Mouse (Mus musculus) adipocyte (in vitro differentiated cells): ENCODE data around the gene Uevld.
A peak's percentile ranks its signal among the peaks of the same experiment; 100 is the strongest.
"Not testable (repeated sequence)": the region's sequence is repeated elsewhere in the genome, so short reads cannot be mapped to it uniquely, and the experiment has no call there.

Experiments
- DNase-seq: peaks from one replicate; pipeline ENCODE4 v3.0.0-alpha.2; 2016; ENCODE audit warnings: low spot score

The Uevld gene

DNA sequence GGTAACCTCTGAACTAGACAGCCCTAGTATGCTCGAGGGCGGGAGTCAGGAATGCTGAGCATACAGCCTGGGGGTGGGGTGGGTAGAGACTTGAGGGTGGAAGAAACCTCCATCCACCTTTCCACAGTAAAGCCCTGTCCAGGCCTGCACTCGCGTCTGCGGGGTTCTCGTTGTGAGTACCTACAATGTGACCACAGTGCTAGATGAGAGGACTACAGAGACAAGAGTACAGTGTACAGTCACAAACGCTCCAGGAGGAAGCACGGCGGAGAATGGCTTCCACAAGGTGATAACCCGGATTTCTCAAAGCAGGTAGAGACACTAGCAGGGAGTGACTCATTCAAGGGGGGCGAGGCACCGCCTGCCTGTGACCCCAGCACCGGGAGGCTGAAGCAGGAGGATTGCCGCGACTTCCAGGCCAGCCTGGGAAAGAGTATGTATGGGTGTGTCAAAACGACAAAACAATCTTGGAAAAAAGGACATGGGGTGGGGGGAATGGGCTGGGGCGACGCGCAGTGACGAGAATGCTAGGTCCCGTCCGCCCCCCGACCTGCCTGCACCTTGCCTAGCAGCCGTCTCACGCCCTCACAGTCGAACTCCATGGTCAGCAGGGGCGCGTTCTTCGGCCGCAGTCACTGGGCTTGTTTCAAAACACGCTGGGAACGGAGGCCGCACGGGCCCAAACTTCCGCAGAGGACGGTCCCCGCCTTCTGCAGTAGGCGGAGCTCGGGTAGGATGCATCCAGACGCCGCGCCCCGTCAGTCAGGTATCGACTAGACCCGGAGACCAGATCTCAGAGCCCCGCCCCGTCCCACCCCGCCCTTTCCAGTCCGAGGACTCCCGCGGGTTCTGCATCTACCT lies at the start of gene Uevld:
Uevld (minus strand) TSS at position 697 of the 861 bp plus-strand sequence.
- DNase-seq: peak; percentile 73

DNA sequence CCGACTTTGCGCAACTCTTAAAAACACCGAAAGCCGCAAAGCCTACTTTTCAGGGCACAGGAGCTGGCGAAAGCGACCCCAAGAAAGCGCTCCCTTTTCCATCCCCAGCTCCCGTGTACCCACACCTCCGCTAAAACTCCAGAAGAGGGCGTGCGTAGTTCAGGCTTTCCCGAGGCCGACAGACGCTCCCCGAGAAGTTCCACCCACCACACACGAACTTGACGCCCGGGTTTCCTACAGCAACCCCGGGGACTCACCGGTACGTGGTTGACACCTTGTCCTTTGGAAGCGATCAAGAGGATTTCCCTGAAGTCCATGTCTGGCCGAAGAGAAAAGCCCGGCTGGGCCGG lies 49.5 kb upstream of the Uevld start:
- no peak for DNase-seq

DNA sequence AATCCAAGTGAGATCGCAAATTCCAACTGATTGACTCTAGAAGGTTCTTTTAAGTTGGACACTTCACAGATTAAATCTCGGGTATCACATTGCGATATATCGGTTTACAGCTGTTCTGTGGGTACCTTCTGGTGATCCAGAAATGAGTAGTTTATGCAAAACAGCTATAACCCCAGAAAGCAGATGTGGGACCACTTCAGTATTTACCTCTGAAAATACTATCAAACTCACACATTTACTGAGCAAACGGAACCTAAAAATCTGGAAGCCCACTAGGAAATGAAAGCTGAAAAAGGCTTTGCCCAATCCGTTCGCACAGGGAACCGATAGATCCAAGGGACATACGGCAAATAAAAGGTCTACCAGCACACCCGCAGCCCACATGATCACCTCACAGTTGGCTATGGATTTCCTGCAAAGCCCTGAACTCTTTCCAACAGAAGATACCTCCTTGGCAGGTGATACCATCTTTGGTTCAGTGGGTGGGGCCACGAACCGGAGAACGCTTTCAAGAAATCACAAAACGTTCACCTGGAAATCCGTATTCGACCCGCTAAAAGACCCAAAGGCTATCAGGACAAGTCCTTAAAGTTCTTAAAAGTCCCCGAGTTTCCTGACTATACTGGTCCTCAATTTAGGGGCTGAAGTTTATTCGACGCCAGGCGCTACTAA lies 48.9 kb upstream of the Uevld start:
- no peak for DNase-seq

DNA sequence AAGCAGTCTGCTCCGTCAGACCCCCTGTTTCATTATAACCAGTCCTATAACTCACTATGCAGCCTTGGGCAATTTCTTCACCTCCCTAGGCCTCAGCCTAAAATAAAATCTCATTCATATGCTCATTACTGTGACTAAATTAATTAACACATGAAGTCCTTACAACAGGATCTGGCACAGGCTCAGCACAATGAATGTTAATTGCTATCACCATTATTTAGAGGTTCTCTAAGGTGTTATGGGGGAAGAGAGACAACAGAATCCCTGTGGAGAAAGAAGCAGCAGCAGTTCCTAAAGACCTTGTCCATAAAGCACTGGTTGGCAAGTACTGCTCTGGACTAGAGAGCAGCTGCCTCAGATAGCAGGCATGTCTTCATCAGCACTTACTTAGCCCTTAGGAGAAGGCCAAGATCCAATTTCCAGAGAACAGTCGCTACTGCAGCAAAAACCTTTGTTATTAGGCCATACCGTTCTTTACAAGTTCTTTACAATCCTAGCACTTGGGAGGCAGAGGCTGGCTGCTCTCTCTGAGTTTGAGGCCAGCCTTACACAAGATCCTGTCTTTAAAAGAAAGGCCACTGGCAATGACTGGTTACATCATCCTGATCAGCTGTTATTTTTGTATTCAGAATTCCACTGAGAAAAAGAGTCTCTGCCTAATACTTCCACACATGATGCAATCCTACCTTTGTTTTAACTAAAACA lies 45.2 kb upstream of the Uevld start:
- DNase-seq: peak; percentile 64

DNA sequence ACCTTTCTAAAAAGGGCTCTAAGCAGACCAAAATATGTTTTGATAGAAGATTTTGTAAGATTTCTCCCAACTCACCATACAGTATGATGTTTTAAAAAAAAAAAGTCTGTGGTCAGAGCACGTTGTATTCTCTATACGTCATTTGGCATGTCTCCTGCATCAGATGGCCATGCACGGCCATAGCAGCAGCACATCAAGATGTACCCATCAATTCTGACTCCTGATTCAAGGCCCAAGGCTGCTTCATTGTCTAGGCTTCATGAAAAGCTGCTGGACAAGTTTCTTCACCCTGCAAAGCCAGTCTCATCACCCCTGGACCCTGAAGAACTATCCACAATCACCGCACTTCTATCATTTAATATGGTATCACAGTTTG lies 43.6 kb upstream of the Uevld start:
- DNase-seq: no peak

DNA sequence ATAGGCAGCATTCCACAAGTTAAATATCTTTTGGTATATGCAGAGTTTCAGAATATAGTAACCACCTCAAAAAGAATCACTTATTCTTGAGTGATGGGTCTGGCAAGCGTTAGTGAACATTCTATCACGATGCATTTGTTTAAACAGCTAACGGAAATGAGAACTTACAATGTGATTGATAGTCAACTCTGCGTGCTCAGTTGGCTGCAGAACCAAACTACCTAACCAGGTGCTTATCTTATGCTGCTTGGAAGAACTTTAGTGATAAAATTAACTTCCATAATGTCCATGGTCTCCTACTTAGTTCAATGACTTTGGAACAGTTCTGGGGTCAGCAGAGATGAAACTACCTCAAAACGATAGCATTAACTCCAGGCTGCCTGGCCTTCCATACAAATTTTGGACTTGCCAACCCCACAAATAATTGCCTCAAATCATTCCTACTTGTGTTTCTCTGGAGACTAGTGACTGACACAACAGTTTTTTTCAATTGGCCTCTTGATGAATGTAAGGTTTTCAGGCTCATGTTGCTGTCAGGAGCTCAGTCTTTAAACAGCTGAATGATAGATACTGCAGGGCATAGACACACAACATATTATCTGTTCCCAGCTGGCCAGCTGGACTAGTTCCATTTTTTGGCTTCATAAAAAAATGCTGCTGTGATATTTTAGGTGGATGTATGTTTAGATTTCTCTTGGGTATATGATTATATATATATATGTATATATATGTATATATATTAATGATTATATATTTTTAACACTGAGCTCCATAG lies 43.0 kb upstream of the Uevld start:
- no peak for DNase-seq

DNA sequence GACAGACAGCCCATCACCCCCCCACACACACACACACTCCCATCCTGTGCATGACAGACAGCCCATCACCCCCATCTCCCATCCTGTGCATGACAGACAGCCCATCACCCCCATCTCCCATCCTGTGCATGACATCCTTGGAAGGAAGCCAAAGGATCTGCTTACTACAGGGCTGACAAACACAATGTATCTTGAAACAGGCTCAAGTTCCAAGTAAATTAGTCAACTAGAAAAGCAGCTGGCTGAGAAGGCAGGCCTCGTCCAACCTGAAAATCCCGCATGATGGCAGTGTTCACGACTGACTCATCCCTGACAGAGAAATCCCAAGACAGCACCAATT lies 42.3 kb upstream of the Uevld start:
- DNase-seq: no peak

DNA sequence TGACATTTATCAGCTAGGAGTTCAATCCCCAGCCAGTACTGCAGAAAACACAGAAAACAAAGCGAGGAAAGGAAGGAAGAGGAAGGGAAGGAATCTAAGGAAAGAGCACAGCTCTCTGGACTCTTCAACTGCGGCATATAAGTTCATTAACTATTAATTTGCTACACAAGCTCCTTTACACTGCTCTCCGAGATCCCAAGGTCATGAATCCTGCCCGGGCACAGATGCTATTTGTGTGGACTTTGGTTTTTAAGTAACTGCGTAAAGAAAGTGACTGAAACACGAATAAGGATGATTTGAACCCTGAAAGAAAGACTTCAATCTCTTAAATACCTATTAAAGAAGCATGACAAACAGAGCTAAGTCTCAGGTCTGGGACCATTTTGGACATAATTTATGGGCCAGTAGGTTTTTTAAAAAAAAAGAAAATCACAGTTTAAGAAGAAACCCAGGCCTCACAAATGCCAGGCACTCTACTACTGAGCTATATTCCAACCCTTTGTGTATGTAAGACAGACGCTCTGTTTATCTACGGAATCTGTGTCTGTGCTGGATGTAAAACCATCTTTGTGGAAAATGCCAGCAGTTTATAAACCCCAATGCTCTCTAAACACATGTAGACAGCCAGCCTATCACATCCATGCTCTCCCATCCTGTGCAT lies 41.8 kb upstream of the Uevld start:
- DNase-seq: no peak

DNA sequence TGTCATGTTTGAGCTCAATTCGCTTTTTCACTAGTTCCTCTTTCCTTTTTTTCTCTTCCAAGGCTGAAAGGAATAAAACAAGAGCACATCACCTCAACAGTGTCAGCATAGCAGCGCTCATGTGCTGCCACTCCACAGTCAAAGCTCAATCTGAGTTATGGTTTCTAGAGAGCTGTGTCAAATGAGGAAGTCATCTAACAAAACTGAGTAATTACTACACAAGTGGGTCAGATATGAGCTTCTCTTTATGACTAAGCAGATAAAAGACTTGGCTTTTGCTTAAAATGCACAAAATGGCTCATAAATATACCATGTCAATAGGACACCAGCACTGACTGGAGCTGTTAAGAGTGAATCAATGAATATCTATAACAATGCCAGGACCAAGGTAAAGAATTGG lies 40.6 kb upstream of the Uevld start:
- no peak for DNase-seq

DNA sequence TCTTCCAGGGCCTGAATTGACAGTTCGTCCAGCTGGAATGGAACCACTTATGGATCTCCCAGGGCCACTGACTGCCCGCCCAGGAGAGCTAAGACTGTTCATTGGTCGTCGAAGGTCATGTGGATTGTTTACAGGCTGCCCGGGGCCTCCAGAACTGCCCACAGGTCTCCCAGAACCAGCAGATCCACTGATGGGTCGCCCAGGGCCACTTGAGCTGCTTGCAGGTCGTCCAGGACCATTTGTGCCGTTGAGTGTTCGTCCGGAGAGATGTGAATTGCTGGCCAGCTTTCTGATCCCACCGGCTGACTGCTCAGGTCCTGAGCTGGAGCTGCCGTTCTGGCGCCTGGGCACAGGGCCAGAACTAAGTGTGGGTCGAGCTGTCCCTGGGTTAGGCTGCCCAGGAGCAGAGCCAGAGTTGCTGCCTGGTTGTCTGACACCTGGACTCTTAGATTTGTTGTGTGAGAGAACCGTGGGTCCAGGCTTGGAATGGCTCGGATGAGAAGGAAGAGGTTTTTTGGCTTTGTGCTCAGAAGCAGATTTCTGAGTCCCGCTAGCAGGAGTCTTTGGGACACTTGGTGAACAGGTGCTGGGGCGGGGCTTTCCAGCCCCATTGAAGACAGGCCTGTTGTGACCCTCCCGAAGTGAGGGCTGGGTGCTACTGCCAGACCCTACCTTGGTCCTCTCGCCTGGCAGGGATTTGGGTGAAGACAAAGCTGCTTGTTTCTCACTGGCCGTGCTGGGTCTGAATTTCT lies 39.5 kb upstream of the Uevld start:
- no peak for DNase-seq

DNA sequence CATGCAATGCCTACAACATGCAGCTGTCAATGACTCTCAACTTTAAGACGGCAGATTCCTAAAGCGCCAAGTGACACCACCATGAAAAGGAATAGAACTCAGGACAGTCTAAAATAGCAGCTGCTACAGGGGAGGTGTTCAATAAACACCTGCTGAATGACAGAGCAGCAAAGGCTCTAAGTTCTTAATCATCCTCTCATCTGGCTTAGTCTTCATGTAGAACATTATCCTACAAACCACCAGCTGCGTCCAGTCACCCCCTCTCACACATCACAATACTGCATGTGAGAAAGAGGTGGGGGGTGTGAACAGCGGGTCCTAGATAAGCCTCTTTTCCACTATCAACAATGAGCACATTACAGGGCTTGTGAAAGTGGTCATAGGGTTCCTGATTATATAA lies 38.7 kb upstream of the Uevld start:
- no peak for DNase-seq

DNA sequence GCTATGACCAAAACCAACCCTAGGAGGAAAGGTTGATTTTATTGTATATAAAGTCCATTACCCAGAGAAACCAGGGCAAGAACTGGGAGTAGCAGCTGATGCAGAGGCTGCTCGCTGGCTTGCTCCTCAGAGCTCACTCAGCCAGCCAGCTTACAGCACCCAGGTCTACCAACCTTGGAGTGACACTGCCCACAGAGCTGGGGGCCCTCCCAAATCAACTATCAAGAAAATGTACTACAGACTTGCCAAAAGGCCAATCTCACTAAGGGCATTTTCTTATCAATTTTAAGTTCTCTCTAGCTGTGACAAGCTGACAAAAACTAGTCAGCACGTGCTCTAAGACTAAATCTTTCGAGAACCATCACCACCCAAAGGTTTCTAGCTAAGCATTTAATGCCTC lies 37.2 kb upstream of the Uevld start:
- no peak for DNase-seq

DNA sequence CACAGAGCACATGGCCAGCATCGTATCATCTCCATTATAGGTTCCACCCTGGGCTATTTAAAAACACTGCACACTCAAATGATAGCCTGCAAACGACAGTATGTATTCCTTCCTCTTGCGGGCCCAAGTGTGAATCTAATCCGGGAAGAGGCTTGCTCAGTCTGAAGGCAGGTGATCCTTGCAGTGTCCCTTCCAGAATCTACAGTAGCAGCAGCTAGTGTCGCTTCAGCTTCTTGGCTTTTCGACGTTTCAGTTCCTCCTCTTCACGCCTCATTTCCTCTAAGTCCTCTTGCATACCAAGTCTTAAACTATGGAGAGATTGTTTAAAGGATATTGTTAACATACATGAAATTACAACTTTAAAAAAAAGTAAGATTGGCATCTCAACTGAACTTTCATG lies 34.8 kb upstream of the Uevld start:
- DNase-seq: no peak

DNA sequence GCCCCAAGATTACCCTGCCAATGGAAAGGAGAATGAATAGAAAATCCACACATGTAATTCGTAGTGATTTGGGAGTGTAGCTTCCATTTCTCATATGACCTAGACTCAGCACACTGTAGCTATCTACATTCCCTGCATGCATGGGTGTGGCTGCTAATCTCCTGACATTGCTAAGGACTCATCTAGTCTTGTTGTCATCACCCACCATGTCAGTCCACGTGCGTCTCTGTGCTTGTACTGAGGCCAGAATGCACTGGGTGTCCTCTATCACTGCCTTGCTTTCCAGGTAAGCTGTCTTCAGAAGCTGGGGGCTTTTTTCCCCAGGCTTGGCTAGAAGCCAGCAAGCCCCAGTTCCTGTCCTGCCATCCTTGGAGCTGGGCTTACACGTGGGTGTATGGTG lies 31.1 kb upstream of the Uevld start:
- DNase-seq: not testable (repeated sequence)

DNA sequence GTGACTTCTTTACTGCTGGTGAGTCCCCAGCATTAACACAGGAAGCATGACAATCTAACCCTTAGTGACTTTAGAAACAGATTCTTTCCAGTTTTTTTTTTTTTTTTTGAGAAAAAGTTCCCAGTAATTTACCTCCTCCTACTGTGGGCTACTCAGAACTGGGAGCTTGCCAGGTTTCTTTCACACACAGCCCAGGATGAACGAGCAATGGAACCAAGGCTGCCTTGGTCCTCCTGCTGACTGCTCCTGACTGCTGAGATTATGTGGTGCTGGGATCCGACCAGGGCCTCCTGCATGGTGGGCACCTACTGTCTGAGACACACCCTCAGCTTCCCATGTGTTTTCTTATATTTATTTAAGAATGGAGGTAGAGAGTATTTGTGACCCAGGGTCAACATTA lies 28.7 kb upstream of the Uevld start:
- peak; percentile 31 for DNase-seq

DNA sequence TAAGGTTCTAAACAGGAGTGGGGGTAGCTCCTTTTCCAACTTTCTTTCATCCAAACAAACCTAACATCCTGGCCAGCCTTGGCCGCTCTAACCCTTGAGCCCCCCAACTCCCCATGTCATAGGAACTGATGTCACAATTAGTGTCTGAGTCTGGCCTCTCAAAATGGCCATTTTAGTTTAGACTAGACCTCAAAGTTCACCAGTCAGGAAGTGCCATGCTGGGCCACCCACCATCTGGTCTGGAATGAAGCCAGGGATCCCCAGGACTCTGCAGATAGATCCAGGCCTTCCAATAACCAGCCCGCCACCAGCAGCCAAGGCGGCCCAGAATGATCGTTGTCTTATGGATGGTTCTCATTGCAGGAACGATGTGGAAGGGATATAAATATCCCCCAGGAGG lies 28.3 kb upstream of the Uevld start:
- no peak for DNase-seq

DNA sequence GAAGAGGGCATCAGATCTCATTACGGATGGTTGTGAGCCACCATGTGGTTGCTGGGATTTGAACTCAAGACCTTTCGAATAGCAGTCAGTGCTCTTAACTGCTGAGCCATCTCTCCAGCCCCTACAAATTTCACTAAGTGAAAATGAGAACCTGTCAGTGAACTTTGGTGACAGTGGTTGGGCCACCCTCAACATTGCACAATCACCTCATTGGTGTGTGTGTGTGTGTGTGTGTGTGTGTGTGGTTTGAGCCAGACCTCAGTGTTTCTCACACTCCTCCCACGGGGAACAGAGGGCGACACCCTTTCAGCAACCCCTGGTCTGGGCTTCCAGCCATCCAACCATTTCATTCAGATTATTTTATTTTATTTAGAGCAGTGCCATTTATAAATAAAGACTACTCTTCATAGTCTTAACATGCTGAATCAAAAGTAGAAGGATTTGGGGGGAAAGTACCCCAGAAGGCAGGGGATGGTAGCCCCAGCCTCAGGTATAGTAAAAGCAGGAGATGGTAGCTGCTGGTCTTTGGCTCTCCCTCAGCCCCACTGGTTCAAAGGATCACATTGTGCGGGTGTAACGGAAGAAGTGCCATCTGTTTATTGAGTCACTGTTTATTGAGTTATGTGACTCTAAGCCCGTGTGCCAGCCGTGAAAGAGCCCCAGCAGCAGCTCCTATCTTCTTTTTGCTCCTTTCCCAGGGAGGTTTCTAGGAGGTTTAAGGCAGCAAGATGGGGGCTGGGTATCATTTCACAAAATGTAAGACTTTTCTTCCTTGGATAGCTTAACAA lies 27.6 kb upstream of the Uevld start:
- DNase-seq: peak; percentile 70

DNA sequence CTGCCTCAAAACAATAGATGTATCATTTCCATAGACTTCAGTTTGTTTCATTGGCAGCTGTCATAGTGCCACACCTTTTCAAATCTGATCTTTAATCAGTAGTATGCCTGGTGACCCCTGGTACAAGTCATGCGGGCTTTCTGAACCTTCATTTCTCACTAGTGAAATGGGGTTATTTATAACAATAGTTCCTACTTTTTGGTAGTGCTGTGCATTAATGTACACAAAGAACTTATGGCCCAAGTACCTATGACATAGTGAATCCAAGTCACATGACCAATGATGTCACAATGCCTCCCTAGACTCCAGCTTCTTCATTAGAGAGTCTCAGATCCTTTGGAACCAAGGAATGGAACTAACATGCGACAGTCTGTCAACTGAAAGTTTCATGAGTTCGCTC lies 25.0 kb upstream of the Uevld start, which contains the start of gene Gm9999:
Gm9999 (plus strand) TSS at position 301 of the 400 bp plus-strand sequence.
- no peak for DNase-seq

DNA sequence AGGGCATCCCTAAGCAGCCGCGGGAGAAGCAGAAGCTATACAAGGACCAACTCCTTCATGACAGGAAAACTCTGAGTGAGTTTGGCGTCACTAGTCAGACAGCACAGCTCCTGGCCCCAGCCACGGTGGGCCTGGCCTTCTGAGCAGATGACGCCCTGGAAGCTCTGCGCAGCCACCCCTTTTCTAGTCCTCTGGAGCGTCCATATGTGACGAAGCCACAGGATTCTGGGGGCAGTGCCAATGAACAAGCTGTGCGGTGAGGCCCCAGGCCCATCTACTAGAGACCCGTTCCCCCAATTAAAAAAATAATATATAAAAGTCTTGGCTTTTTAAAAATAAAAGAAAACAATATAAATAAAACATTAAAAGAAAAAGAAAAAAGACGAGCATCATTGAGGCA lies 17.1 kb upstream of the Uevld start:
- DNase-seq: no peak

DNA sequence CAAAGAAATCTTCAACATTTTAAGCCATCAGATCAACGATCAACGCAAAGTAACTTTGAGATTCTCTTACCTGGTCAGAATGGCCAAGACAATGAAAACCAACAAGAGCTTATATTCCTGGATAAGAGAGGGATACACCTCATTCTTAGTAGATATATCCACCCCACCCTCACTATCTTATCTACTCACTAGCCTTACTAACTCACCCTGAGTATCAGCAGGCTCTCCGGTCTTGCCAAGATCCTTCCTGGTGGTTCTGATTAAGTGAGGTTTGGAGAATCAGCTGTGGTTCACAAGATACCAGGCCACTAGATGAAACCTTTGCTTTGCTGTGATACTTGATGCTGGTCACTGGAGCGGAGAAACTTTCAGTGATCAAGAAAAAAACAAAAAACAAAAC lies 16.3 kb upstream of the Uevld start:
- DNase-seq: no peak
